Mouse (Mus musculus) c-Kit-positive CD71-positive TER-119-negative erythroid progenitor cells, embryonic 14.5 days (primary cell): Measurements from ENCODE around the gene Itpkb.
A peak's percentile ranks its signal among the peaks of the same experiment; 100 is the strongest.

Source experiments
- DNase-seq: peaks from one replicate; pipeline ENCODE4 v3.0.0-alpha.2; 2013; ENCODE audit warnings: low read depth

Gene Itpkb

GRCm38 (mm10) chr1:180343434-180344210 is 13.3 kb downstream of the Itpkb start:
- DNase-seq: no peak

- DNase-seq: no peak
These were observed 14.8 kb downstream of the Itpkb start for GRCm38 (mm10) chr1:180345098-180345497.

GRCm38 (mm10) chr1:180347059-180347458 is 16.8 kb downstream of the Itpkb start:
- no peak for DNase-seq

GRCm38 (mm10) chr1:180347907-180348306 is 17.6 kb downstream of the Itpkb start:
- DNase-seq: no peak

GRCm38 (mm10) chr1:180349090-180349489 is 18.8 kb downstream of the Itpkb start:
- no peak for DNase-seq

GRCm38 (mm10) chr1:180352258-180352657 is 22.0 kb downstream of the Itpkb start:
- no peak for DNase-seq

GRCm38 (mm10) chr1:180354129-180354528 is 23.8 kb downstream of the Itpkb start:
- no peak for DNase-seq

- DNase-seq: no peak
These were observed 24.9 kb downstream of the Itpkb start for GRCm38 (mm10) chr1:180354976-180355730.

GRCm38 (mm10) chr1:180356176-180356575 is 25.9 kb downstream of the Itpkb start:
- no peak for DNase-seq

GRCm38 (mm10) chr1:180356857-180357256 is 26.6 kb downstream of the Itpkb start:
- no peak for DNase-seq

- DNase-seq: no peak
These were observed 27.6 kb downstream of the Itpkb start for GRCm38 (mm10) chr1:180357893-180358331.

GRCm38 (mm10) chr1:180358466-180358865 is 28.2 kb downstream of the Itpkb start:
- DNase-seq: no peak

GRCm38 (mm10) chr1:180359311-180359710 is 29.0 kb downstream of the Itpkb start:
- DNase-seq: no peak

- no peak for DNase-seq
These were observed 31.9 kb downstream of the Itpkb start for GRCm38 (mm10) chr1:180362176-180362575.

GRCm38 (mm10) chr1:180362844-180363243 is 32.6 kb downstream of the Itpkb start:
- no peak for DNase-seq

- no peak for DNase-seq
These were observed 33.0 kb downstream of the Itpkb start for GRCm38 (mm10) chr1:180363317-180363716.

GRCm38 (mm10) chr1:180364005-180364404 is 33.7 kb downstream of the Itpkb start:
- no peak for DNase-seq

GRCm38 (mm10) chr1:180364720-180365119 is 34.4 kb downstream of the Itpkb start:
- no peak for DNase-seq

GRCm38 (mm10) chr1:180365180-180365810 is 35.0 kb downstream of the Itpkb start:
- DNase-seq: peak; percentile 93

GRCm38 (mm10) chr1:180365983-180366811 is 35.9 kb downstream of the Itpkb start:
- DNase-seq: no peak

- DNase-seq: no peak
These were observed 36.8 kb downstream of the Itpkb start for GRCm38 (mm10) chr1:180367045-180367619.
